Mouse (Mus musculus): Measurements from ENCODE around the gene B830017H08Rik. TPM values are rescaled to one million over a fixed set of nuclear protein-coding genes. Genes with fewer than 3 reads are reported as not detected.
A peak's percentile ranks its signal among the peaks of the same experiment; 100 is the strongest.

B830017H08Rik gene
- not detected in 2 replicates for polyA plus RNA-seq (2016; fragmentation: Nextera tagmentation; extraction: Ambion mirVana)

GRCm38 (mm10) chr16:17832821-17833220, at the start of gene B830017H08Rik:
TSS of gene B830017H08Rik (plus strand) at chr16:17833121.
- WGBS, result 17% methylated on average over 7 of the region's 7 CpGs
- H3K27ac ChIP-seq, result peak within 1 kb of the TSS; percentile 65; the same call in 1 of the 2 replicates
- no peak for ATAC-seq (ENCODE audit: low FRiP score)
- no peaks in the 10 kb centered on the region for H3K9me3 ChIP-seq
- H3K36me3 ChIP-seq (replicated peaks), result no peaks in the 10 kb centered on the region
- peaks cover 94% of the 10 kb centered on the region for H3K27me3 ChIP-seq
- peak within 1 kb of the TSS; percentile 96 for H3K4me2 ChIP-seq
- H3K4me1 ChIP-seq, result peaks cover 17% of the 10 kb centered on the region
- H3K4me3 ChIP-seq (replicated peaks), result peak within 1 kb of the TSS; percentile 61
- peak within 1 kb of the TSS; percentile 56 for H3K9ac ChIP-seq

- Histone ChIP-seq H3K4me1 (no peaks in the 10 kb centered on the region), H3K9me3 (no peaks in the 10 kb centered on the region), H3K4me2 (no peak overlapping the region), H3K36me3 (replicated peaks) (peaks cover 74% of the 10 kb centered on the region), H3K27ac (no peak overlapping the region), H3K4me3 (replicated peaks) (no peak overlapping the region), H3K9ac (no peak overlapping the region), H3K27me3 (no peaks in the 10 kb centered on the region)
- 55% methylated on average over 3 of the region's 3 CpGs for WGBS
- no peak for ATAC-seq (ENCODE audit: low FRiP score)
Measured at GRCm38 (mm10) chr16:17785337-17785736, 47.6 kb upstream of the B830017H08Rik start.

- H3K9me3 ChIP-seq, result no peaks in the 10 kb centered on the region
- 71% methylated on average over 3 of the region's 3 CpGs for WGBS
- H3K9ac ChIP-seq, result no peak overlapping the region
- H3K27me3 ChIP-seq, result peaks cover 30% of the 10 kb centered on the region
- ATAC-seq (ENCODE audit: low FRiP score), result no peak
- no peak overlapping the region for H3K4me3 ChIP-seq (replicated peaks)
- H3K4me2 ChIP-seq, result no peak overlapping the region
- peaks cover 52% of the 10 kb centered on the region for H3K36me3 ChIP-seq (replicated peaks)
- no peak overlapping the region for H3K27ac ChIP-seq
- H3K4me1 ChIP-seq, result peaks cover 11% of the 10 kb centered on the region
Measured at GRCm38 (mm10) chr16:17792728-17793127, 40.2 kb upstream of the B830017H08Rik start.

- peaks cover 45% of the 10 kb centered on the region for H3K36me3 ChIP-seq (replicated peaks)
- no peak overlapping the region for H3K9ac ChIP-seq
- WGBS, result 86% methylated on average over 4 of the region's 4 CpGs
- no peak overlapping the region for H3K4me3 ChIP-seq (replicated peaks)
- no peak for ATAC-seq (ENCODE audit: low FRiP score)
- H3K27ac ChIP-seq, result no peak overlapping the region
- no peaks in the 10 kb centered on the region for H3K9me3 ChIP-seq
- peaks cover 22% of the 10 kb centered on the region for H3K4me1 ChIP-seq
- H3K27me3 ChIP-seq, result peaks cover 43% of the 10 kb centered on the region
- H3K4me2 ChIP-seq, result no peak overlapping the region
Measured at GRCm38 (mm10) chr16:17794047-17794446, 38.9 kb upstream of the B830017H08Rik start.

- H3K9me3 ChIP-seq, result no peaks in the 10 kb centered on the region
- WGBS, result 61% methylated on average over 5 of the region's 5 CpGs
- H3K4me2 ChIP-seq, result no peak overlapping the region
- ATAC-seq (ENCODE audit: low FRiP score), result no peak
- H3K4me3 ChIP-seq (replicated peaks), result no peak overlapping the region
- H3K4me1 ChIP-seq, result peaks cover 22% of the 10 kb centered on the region
- H3K27me3 ChIP-seq, result peaks cover 59% of the 10 kb centered on the region
- peaks cover 31% of the 10 kb centered on the region for H3K36me3 ChIP-seq (replicated peaks)
- H3K9ac ChIP-seq, result no peak overlapping the region
- H3K27ac ChIP-seq, result no peak overlapping the region
Measured at GRCm38 (mm10) chr16:17795643-17796042, 37.3 kb upstream of the B830017H08Rik start.

GRCm38 (mm10) chr16:17796519-17796918, 36.4 kb upstream of the B830017H08Rik start:
- H3K4me3 ChIP-seq (replicated peaks), result peak overlapping the region; percentile 50
- ATAC-seq (ENCODE audit: low FRiP score), result no peak
- peak overlapping the region; percentile 70; the same call in 1 of the 2 replicates for H3K9ac ChIP-seq
- H3K27ac ChIP-seq, result no peak overlapping the region
- H3K9me3 ChIP-seq, result no peaks in the 10 kb centered on the region
- H3K27me3 ChIP-seq, result peaks cover 68% of the 10 kb centered on the region
- peaks cover 22% of the 10 kb centered on the region for H3K4me1 ChIP-seq
- H3K36me3 ChIP-seq (replicated peaks), result peaks cover 23% of the 10 kb centered on the region
- H3K4me2 ChIP-seq, result peak overlapping the region; percentile 86

- peak within 1 kb of the TSS; percentile 50 for H3K4me3 ChIP-seq (replicated peaks)
- H3K27ac ChIP-seq, result peak within 1 kb of the TSS; percentile 59; the same call in 1 of the 2 replicates
- 1% methylated on average over 69 of the region's 81 CpGs for WGBS
- H3K4me2 ChIP-seq, result peak within 1 kb of the TSS; percentile 86
- peak within 1 kb of the TSS; percentile 70 for H3K9ac ChIP-seq
- H3K27me3 ChIP-seq, result peaks cover 75% of the 10 kb centered on the region
- H3K36me3 ChIP-seq (replicated peaks), result peaks cover 17% of the 10 kb centered on the region
- H3K9me3 ChIP-seq, result no peaks in the 10 kb centered on the region
- peak; percentile 36; the same call in 1 of the 2 replicates for ATAC-seq (ENCODE audit: low FRiP score)
- peaks cover 25% of the 10 kb centered on the region for H3K4me1 ChIP-seq
Measured at GRCm38 (mm10) chr16:17796971-17797811, 35.7 kb upstream of the B830017H08Rik start, which contains the start of gene Scarf2. TSS of gene Scarf2 (plus strand) at chr16:17797282.

- 0 out of 2 replicates have a peak overlapping the region, but pooled peaks have one; percentile 11 for H3K27ac ChIP-seq
- peaks cover 10% of the 10 kb centered on the region for H3K36me3 ChIP-seq (replicated peaks)
Measured at GRCm38 (mm10) chr16:17797812-17798311, 35.1 kb upstream of the B830017H08Rik start.

GRCm38 (mm10) chr16:17798321-17799180, 34.4 kb upstream of the B830017H08Rik start:
- 3% methylated on average over 37 of the region's 45 CpGs for WGBS
- Histone ChIP-seq H3K4me3 (replicated peaks) (peak overlapping the region; percentile 50), H3K36me3 (replicated peaks) (0 out of 2 replicates have a peak, but pooled peaks cover 5% of the 10 kb centered on the region), H3K4me1 (peaks cover 39% of the 10 kb centered on the region), H3K9ac (peak overlapping the region; percentile 34; the same call in 1 of the 2 replicates), H3K27me3 (peaks cover 88% of the 10 kb centered on the region), H3K27ac (0 out of 2 replicates have a peak overlapping the region, but pooled peaks have one; percentile 11), H3K4me2 (peak overlapping the region; percentile 86), H3K9me3 (no peaks in the 10 kb centered on the region)
- 0 out of 2 replicates have a peak, but pooled peaks have one; percentile 20 for ATAC-seq (ENCODE audit: low FRiP score)

More at GRCm38 (mm10) chr16:17797812-17798311, 35.1 kb upstream of the B830017H08Rik start:
- Histone ChIP-seq H3K9ac (peak overlapping the region; percentile 70; the same call in 1 of the 2 replicates), H3K27me3 (peaks cover 82% of the 10 kb centered on the region), H3K9me3 (no peaks in the 10 kb centered on the region), H3K4me1 (peaks cover 32% of the 10 kb centered on the region), H3K4me3 (replicated peaks) (peak overlapping the region; percentile 50), H3K4me2 (peak overlapping the region; percentile 86)
- 4% methylated on average over 29 of the region's 29 CpGs for WGBS
- no peak for ATAC-seq (ENCODE audit: low FRiP score)

GRCm38 (mm10) chr16:17799584-17799983, 33.3 kb upstream of the B830017H08Rik start:
- Histone ChIP-seq H3K36me3 (replicated peaks) (no peaks in the 10 kb centered on the region), H3K9ac (no peak overlapping the region), H3K4me3 (replicated peaks) (no peak overlapping the region), H3K4me2 (no peak overlapping the region), H3K27me3 (peaks cover 99% of the 10 kb centered on the region), H3K4me1 (peaks cover 49% of the 10 kb centered on the region), H3K9me3 (no peaks in the 10 kb centered on the region), H3K27ac (no peak overlapping the region)
- ATAC-seq (ENCODE audit: low FRiP score), result no peak

- Histone ChIP-seq H3K4me2 (no peak overlapping the region), H3K27me3 (peaks cover 100% of the 10 kb centered on the region), H3K27ac (no peak overlapping the region), H3K4me1 (peaks cover 62% of the 10 kb centered on the region), H3K9me3 (no peaks in the 10 kb centered on the region), H3K36me3 (replicated peaks) (no peaks in the 10 kb centered on the region), H3K9ac (no peak overlapping the region), H3K4me3 (replicated peaks) (no peak overlapping the region)
- WGBS, result 6% methylated on average over 7 of the region's 7 CpGs
- ATAC-seq (ENCODE audit: low FRiP score), result no peak
Measured at GRCm38 (mm10) chr16:17801777-17802455, 31.0 kb upstream of the B830017H08Rik start.
